Mouse (Mus musculus): Measurements from ENCODE around the gene Cdh5. TPM values are rescaled to one million over a fixed set of nuclear protein-coding genes. Genes with fewer than 3 reads are reported as not detected.
"Not testable (repeated sequence)": the region's sequence is repeated elsewhere in the genome, so short reads cannot be mapped to it uniquely, and the experiment has no call there.

Gene Cdh5
- polyA plus RNA-seq, 1 experiment from 2014 or later: 17.8 TPM

DNA sequence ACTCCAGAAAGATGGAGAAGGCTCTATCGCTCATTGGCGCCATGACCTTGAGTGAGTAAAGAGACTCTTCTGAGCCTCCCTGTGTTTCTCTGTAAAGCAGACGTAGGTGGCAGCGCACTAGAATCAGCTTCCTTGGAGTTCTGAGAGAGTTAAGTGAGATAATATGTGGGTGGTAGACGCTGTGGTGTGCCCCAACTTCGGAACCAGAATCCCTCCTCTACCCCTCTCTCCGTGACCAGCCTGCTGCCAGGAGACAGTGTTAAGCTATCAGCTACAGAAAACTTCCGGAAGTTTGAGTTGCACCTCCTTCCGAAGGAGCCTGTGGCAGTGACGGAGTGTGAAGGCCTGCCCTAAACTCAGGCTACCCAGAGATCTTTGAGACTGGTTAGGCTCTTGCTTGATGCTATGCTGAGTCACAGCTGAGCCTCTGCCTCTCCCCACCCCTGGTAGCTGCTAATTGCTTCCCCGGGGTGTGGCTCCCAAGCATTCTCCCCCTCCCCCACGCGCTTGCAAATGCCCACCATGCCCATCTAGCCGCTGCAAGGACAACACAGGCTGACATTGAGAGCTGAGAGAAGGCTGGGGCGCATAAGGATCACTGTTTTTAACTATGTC is 32.9 kb upstream of the Cdh5 start:
- 62% methylated on average over 15 of the region's 15 CpGs for WGBS
- Histone ChIP-seq H3K4me1 (ENCODE audit: control insufficient read depth, insufficient read depth, low read length) (peaks cover 28% of the 10 kb centered on the region), H3K27ac (ENCODE audit: low read length) (no peak overlapping the region), H3K27me3 (replicated peaks; ENCODE audit: control insufficient read depth, insufficient read depth, low read length) (no peaks in the 10 kb centered on the region), H3K9ac (ENCODE audit: low read depth, low read length) (no peak overlapping the region), H3K36me3 (ENCODE audit: control insufficient read depth, insufficient read depth, low read length) (no peaks in the 10 kb centered on the region), H3K4me2 (ENCODE audit: low read depth, low read length) (no peak overlapping the region), H3K9me3 (ENCODE audit: control insufficient read depth, low read length) (no peaks in the 10 kb centered on the region), H3K4me3 (ENCODE audit: low read length) (no peak overlapping the region)
- ATAC-seq: no peak

DNA sequence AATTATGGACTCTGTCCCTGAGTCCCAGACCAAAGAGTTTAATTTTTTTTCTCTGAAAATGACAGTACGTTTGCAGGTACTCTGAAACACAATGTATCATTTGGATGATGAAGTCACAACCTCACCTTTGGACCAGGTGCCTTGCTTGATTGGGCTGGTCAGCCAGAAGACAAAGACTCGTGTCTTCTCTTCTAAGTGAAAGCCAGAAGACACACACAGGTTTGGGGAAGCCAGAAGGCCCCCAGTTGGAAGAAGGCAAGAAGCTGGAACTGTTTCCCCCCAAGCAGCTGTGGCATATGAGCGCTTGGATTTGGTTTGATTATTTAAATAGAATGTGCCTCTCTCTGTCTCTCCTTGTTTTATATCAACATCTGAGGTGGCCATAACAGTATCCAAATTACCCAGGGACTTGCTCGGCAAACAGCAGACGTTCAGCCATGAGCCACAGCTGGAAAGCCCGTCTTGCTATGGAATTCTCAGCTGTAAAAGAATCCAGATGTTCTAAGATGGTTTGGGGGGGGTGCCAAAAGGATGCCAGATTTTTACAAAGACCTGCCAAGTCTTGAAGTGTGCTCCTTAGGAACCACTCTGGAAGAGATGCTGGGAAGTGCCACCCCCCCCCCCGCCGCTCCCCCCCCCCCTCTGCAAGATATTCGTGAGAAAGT is 31.1 kb upstream of the Cdh5 start:
- H3K4me3 ChIP-seq (ENCODE audit: low read length): not testable (repeated sequence)
- 65% methylated on average over 8 of the region's 9 CpGs for WGBS

DNA sequence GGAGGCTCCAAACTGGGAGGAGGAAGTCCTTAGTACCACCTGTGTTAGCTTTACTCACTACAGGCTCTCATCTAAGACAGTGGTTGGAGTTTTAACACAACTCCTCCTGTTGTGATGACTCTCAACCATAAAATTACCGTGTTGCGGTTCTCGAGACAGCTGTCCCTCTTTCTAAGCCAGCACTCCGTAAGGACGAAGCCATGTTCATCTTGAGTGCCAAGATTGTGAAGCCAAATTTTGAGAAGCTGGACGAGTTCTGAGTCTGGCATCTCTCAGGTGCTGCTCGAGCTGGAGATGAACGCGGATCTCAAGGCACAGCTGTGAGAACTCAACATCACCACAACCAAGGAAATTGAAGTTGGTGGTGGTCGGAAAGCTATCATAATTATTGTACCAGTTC is 30.5 kb upstream of the Cdh5 start:
- Histone ChIP-seq H3K9ac (ENCODE audit: low read depth, low read length) (no peak overlapping the region), H3K4me3 (ENCODE audit: low read length) (no peak overlapping the region), H3K4me2 (ENCODE audit: low read depth, low read length) (no peak overlapping the region), H3K27me3 (replicated peaks; ENCODE audit: control insufficient read depth, insufficient read depth, low read length) (no peaks in the 10 kb centered on the region), H3K4me1 (ENCODE audit: control insufficient read depth, insufficient read depth, low read length) (peaks cover 21% of the 10 kb centered on the region), H3K27ac (ENCODE audit: low read length) (no peak overlapping the region), H3K9me3 (ENCODE audit: control insufficient read depth, low read length) (no peaks in the 10 kb centered on the region), H3K36me3 (ENCODE audit: control insufficient read depth, insufficient read depth, low read length) (no peaks in the 10 kb centered on the region)
- 69% methylated on average over 10 of the region's 10 CpGs for whole genome bisulfite sequencing
- no peak for ATAC-seq

More for the DNA sequence above, 31.1 kb upstream of the Cdh5 start:
- H3K9me3 ChIP-seq (ENCODE audit: control insufficient read depth, low read length); H3K27ac ChIP-seq (ENCODE audit: low read length); ATAC-seq; H3K36me3 ChIP-seq (ENCODE audit: control insufficient read depth, insufficient read depth, low read length); H3K27me3 ChIP-seq (replicated peaks; ENCODE audit: control insufficient read depth, insufficient read depth, low read length); H3K4me2 ChIP-seq (ENCODE audit: low read depth, low read length); H3K9ac ChIP-seq (ENCODE audit: low read depth, low read length): not testable (repeated sequence)
- H3K4me1 ChIP-seq (ENCODE audit: control insufficient read depth, insufficient read depth, low read length): peaks cover 22% of the 10 kb centered on the region

DNA sequence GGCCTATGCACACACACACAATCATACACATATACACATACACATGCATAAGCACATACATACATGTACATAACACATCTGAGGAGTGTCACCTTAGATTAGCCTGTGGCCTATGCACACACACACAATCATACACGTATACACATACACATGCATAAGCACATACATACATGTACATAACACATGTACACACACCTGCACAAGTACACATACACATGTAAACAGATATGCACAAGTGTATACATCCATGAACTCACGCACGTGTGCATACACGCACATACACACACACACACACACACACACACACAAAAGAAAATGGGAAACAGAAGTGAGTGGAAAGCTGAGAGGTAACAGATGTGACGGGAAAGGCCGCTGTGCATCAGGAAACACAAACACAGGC is 26.3 kb upstream of the Cdh5 start:
- H3K9ac ChIP-seq (ENCODE audit: low read depth, low read length): no peak overlapping the region
- H3K27ac ChIP-seq (ENCODE audit: low read length): no peak overlapping the region
- H3K4me2 ChIP-seq (ENCODE audit: low read depth, low read length): no peak overlapping the region
- H3K4me3 ChIP-seq (ENCODE audit: low read length): no peak overlapping the region
- H3K4me1 ChIP-seq (ENCODE audit: control insufficient read depth, insufficient read depth, low read length): peaks cover 9% of the 10 kb centered on the region
- no peaks in the 10 kb centered on the region for H3K27me3 ChIP-seq (replicated peaks; ENCODE audit: control insufficient read depth, insufficient read depth, low read length)
- ATAC-seq: no peak
- no peaks in the 10 kb centered on the region for H3K36me3 ChIP-seq (ENCODE audit: control insufficient read depth, insufficient read depth, low read length)
- 89% methylated on average over 6 of the region's 6 CpGs for WGBS
- no peaks in the 10 kb centered on the region for H3K9me3 ChIP-seq (ENCODE audit: control insufficient read depth, low read length)

DNA sequence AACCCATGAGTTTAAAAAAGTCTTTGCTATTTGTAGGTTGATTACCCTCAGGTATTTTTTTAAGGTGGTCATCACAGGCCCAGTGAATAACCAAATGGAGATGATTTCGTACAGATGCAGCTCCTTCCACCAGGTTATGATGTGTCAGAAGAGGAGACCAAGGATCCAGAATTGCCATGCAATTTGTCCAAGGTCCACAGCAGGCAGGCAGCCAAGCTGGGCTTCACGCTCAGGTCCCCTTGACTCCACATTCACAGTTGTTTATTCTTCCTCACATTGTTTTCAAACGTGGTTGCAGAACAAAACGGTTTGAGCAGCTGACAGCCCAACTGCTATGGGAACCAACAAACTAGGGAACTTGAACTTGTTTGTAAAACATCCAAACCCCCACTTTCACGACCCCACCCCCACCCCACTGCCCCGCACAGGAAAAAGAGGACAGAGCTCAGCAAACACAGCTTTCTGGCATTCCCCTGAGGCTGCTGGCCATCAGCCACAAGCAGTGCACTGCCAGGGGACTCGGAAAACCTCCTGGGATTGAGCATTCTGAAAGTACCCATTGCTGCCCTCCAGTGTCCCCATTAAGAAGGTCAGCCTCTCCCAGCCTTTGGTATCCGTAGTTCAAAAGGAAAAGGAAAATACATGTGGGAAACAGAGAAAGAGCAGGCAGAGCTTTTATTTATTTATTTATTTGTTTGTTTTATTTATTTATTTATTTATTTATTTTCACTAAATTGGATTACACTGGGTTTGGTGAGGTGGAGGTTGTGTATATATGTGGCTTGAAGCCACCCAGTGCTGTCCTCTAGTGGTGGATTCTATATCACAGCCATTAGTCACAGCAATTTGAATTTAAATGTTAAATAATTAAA is 24.6 kb upstream of the Cdh5 start:
- H3K4me2 ChIP-seq (ENCODE audit: low read depth, low read length): 0 out of 2 replicates have a peak overlapping the region, but pooled peaks have one; percentile 10

DNA sequence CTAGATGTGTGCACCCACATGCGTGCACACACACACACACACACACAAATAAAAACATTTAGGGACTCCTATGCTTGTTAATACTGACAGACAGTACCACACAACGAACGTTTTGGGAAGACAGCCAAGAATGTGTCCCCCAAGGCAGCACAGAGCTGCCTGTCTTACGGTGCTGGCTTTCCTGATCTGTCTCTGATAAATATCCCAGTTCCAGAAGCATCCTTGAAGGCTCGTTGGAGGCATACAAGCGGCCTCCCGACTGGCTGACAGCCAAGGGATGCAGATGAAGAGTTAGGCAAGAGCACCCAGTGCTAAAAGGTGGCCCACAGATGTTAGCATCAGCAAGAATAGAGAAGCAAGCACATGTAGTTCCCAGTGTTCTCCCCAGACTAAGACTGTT is 23.3 kb upstream of the Cdh5 start:
- Histone ChIP-seq H3K4me1 (ENCODE audit: control insufficient read depth, insufficient read depth, low read length) (peaks cover 7% of the 10 kb centered on the region), H3K27ac (ENCODE audit: low read length) (no peak overlapping the region), H3K9ac (ENCODE audit: low read depth, low read length) (no peak overlapping the region), H3K4me2 (ENCODE audit: low read depth, low read length) (no peak overlapping the region), H3K27me3 (replicated peaks; ENCODE audit: control insufficient read depth, insufficient read depth, low read length) (no peaks in the 10 kb centered on the region), H3K4me3 (ENCODE audit: low read length) (no peak overlapping the region), H3K9me3 (ENCODE audit: control insufficient read depth, low read length) (no peaks in the 10 kb centered on the region), H3K36me3 (ENCODE audit: control insufficient read depth, insufficient read depth, low read length) (no peaks in the 10 kb centered on the region)
- 44% methylated on average over 7 of the region's 7 CpGs for WGBS
- no peak for ATAC-seq

More for the DNA sequence above, 24.6 kb upstream of the Cdh5 start:
- WGBS: 20% methylated on average over 8 of the region's 8 CpGs
- Histone ChIP-seq H3K4me3 (ENCODE audit: low read length) (no peak overlapping the region), H3K9ac (ENCODE audit: low read depth, low read length) (no peak overlapping the region), H3K4me1 (ENCODE audit: control insufficient read depth, insufficient read depth, low read length) (peaks cover 7% of the 10 kb centered on the region), H3K9me3 (ENCODE audit: control insufficient read depth, low read length) (no peaks in the 10 kb centered on the region), H3K27ac (ENCODE audit: low read length) (no peak overlapping the region; the same call in 1 of the 2 replicates), H3K36me3 (ENCODE audit: control insufficient read depth, insufficient read depth, low read length) (no peaks in the 10 kb centered on the region), H3K27me3 (replicated peaks; ENCODE audit: control insufficient read depth, insufficient read depth, low read length) (no peaks in the 10 kb centered on the region)
- peak; percentile 87 for ATAC-seq

DNA sequence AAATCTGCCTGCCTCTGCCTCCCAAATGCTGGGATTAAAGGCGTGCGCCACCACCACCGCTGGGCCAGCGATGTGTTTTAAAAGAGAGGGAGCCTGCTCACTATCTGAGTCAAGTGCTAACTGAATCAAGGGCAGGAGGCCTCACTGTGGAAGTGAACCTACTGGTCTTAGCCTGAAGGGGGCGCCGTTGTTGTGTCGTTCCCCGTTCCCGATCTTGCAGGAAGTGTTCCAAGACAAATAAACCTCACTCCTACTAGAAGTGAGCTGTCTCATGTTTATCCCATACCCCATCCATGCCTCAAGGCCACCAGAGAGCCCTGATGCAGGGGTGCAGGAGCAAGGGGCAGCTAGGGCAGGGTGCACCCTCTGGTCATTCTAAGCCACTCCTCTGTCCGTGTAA is 16.1 kb upstream of the Cdh5 start:
- Histone ChIP-seq H3K4me2 (ENCODE audit: low read depth, low read length) (no peak overlapping the region), H3K27ac (ENCODE audit: low read length) (no peak overlapping the region), H3K4me1 (ENCODE audit: control insufficient read depth, insufficient read depth, low read length) (no peaks in the 10 kb centered on the region), H3K27me3 (replicated peaks; ENCODE audit: control insufficient read depth, insufficient read depth, low read length) (no peaks in the 10 kb centered on the region), H3K9me3 (ENCODE audit: control insufficient read depth, low read length) (no peaks in the 10 kb centered on the region), H3K4me3 (ENCODE audit: low read length) (no peak overlapping the region), H3K36me3 (ENCODE audit: control insufficient read depth, insufficient read depth, low read length) (no peaks in the 10 kb centered on the region), H3K9ac (ENCODE audit: low read depth, low read length) (no peak overlapping the region)
- no peak for ATAC-seq
- 77% methylated on average over 10 of the region's 10 CpGs for WGBS

DNA sequence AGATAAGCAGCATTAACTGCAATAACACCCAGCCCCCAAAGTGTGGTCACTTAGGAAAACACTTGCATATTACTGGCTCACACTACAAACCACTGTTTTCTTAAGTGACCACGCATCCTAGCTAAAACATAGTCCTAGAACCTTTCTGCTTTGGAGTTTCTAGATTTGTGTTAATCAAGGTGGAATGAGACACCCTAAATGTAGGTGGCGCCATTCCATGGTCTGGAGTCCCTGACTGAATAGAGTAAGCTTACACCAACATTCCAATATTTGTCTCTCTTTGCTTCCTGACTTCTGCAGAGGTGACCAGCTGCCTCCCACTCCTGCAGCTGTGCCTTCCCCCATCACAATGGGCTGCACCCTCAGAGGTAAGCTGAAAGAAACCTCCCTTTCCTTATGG is 14.8 kb upstream of the Cdh5 start:
- no peaks in the 10 kb centered on the region for H3K9me3 ChIP-seq (ENCODE audit: control insufficient read depth, low read length)
- H3K4me2 ChIP-seq (ENCODE audit: low read depth, low read length): no peak overlapping the region
- H3K4me1 ChIP-seq (ENCODE audit: control insufficient read depth, insufficient read depth, low read length): no peaks in the 10 kb centered on the region
- ATAC-seq: no peak
- no peak overlapping the region for H3K27ac ChIP-seq (ENCODE audit: low read length)
- H3K27me3 ChIP-seq (replicated peaks; ENCODE audit: control insufficient read depth, insufficient read depth, low read length): no peaks in the 10 kb centered on the region
- no peak overlapping the region for H3K4me3 ChIP-seq (ENCODE audit: low read length)
- whole genome bisulfite sequencing: 84% methylated on average over 2 of the region's 2 CpGs
- no peak overlapping the region for H3K9ac ChIP-seq (ENCODE audit: low read depth, low read length)
- no peaks in the 10 kb centered on the region for H3K36me3 ChIP-seq (ENCODE audit: control insufficient read depth, insufficient read depth, low read length)

DNA sequence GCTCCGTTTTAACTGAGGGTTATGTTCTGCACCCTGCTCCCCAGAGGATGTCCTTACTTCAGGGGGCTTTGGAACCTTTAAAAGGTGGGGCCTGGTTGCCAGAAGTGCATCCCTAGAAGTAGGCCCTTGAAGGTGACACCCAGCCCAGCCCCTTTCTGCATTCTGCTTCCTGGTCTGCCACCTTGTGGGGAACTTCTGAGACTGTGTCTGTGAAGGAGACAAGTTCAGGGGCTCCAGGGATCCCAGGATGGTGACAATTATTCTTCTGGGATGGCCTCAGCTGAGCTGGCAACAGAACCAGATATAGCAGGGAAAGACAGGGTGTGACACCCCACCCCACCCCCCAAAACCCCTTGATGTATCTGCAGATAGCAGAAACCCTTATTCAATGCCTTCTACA is 14.3 kb upstream of the Cdh5 start:
- Histone ChIP-seq H3K36me3 (ENCODE audit: control insufficient read depth, insufficient read depth, low read length) (no peaks in the 10 kb centered on the region), H3K4me1 (ENCODE audit: control insufficient read depth, insufficient read depth, low read length) (no peaks in the 10 kb centered on the region), H3K27ac (ENCODE audit: low read length) (no peak overlapping the region), H3K9me3 (ENCODE audit: control insufficient read depth, low read length) (no peaks in the 10 kb centered on the region), H3K27me3 (replicated peaks; ENCODE audit: control insufficient read depth, insufficient read depth, low read length) (no peaks in the 10 kb centered on the region), H3K4me3 (ENCODE audit: low read length) (no peak overlapping the region), H3K4me2 (ENCODE audit: low read depth, low read length) (no peak overlapping the region), H3K9ac (ENCODE audit: low read depth, low read length) (no peak overlapping the region)
- WGBS: 42% methylated on average over 1 of the region's 1 CpGs
- ATAC-seq: no peak

All from intestine, embryonic 16.5 days (tissue).